Mouse (Mus musculus): ENCODE results near the gene Adamts17. TPM values are rescaled to one million over a fixed set of nuclear protein-coding genes. Genes with fewer than 3 reads are reported as not detected.

The Adamts17 gene
- total and polyA plus RNA-seq, 3 experiments = not detected

DNA sequence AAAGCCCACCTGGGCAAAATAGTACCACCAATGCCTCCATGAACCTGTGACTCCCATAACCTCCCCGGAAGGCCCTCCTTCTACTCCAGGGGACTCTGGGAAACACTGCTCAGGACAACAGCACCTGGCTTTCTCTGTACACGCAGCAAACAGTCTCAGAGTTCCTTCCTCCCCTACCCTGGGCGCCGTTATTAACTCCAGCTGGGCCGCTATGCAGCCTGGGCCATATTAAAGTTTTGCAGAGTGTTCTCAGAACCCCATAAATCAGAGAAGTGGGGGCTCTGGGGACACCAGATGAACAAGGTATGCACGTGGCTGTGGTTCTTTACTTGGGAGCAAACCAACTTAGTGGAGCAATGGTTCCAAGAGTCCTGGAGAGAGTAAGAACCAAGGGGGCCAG lies 306.6 kb downstream of the Adamts17 start:
- in situ Hi-C loops (cut with MboI; ENCODE audit: low pct_ligation_motif_present, low pct_unique_long_range_greater_than_20kb, low sequenced_read_pairs) = no loop called here

DNA sequence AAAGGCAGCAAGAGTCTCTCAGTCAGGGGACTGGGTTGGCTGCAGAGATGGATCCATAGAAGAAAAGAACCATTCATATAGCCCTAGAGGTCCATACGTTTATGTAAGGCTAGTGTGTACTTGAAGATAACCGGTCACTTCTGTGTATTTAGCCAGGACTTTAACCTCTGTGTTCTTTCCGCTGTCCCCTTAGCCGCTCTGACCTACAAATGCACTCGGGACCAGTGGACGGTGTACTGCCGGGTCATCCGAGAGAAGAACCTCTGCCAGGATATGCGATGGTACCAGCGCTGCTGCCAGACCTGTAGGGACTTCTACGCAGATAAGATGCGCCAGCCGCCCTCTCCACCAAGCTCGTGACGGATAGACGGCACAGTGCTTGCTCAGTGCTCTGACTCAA lies 310.2 kb downstream of the Adamts17 start:
- Histone ChIP-seq H3K9me3 (replicated peaks; ENCODE audit: low read length) (no peaks in the 10 kb centered on the region), H3K9ac (ENCODE audit: insufficient read depth, low read depth) (no peak overlapping the region), H3K27me3 (replicated peaks) (peaks cover 80% of the 10 kb centered on the region), H3K79me2 (replicated peaks; ENCODE audit: control insufficient read depth, extremely low read depth, insufficient read depth, poor library complexity, severe bottlenecking) (no peaks in the 10 kb centered on the region), H3K27ac (ENCODE audit: insufficient read depth, low read depth) (no peak overlapping the region), H3K4me2 (ENCODE audit: insufficient read depth, low read depth, poor library complexity, severe bottlenecking) (no peak overlapping the region), H3K4me1 (ENCODE audit: control insufficient read depth in 1 of 2, insufficient read depth in 2 of 2) (no peaks in the 10 kb centered on the region), H3K36me3 (replicated peaks in 1 of 2; ENCODE audit: control insufficient read depth in 1 of 2, insufficient read depth in 1 of 2, low read length in 1 of 2) (no peaks in the 10 kb centered on the region), H3K4me3 (replicated peaks in 1 of 3; ENCODE audit: low read depth in 2 of 3, low read length in 2 of 3, poor library complexity in 1 of 3) (no peak overlapping the region)
- dilution Hi-C loops (cut with MboI; ENCODE audit: extremely low pct_ligation_motif_present, extremely low pct_unique_long_range_greater_than_20kb, low sequenced_read_pairs) (no loop called here), in situ Hi-C loops (cut with MboI; ENCODE audit: low pct_ligation_motif_present, low pct_unique_long_range_greater_than_20kb, low sequenced_read_pairs) (no loop called here)
- DNase-seq (ENCODE audit: extremely low read depth) = no peak
- no peak for TF ChIP-seq ZKSCAN1 (IDR thresholded peaks at IDR 0.05; ENCODE audit: borderline replicate concordance, low read depth, low read length)
- TF ChIP-seq ZMIZ1 (IDR thresholded peaks at IDR 0.05; ENCODE audit: low read depth, low read length) = no peak
- no peak for TF ChIP-seq JUN (IDR thresholded peaks at IDR 0.05; ENCODE audit: insufficient read depth, low read depth, low read length)
- no peak for TF ChIP-seq SMC3 (IDR thresholded peaks at IDR 0.05; ENCODE audit: low read depth, low read length)
- TF ChIP-seq ELF1 (IDR thresholded peaks at IDR 0.05; ENCODE audit: low read depth, low read length) = no peak
- TF ChIP-seq SIN3A (IDR thresholded peaks at IDR 0.05; ENCODE audit: low read length) = no peak
- TF ChIP-seq KAT2A (IDR thresholded peaks at IDR 0.05; ENCODE audit: insufficient replicate concordance, low read length) = no peak
- TF ChIP-seq ETS1 (conservative IDR thresholded peaks at IDR 0.05; ENCODE audit: low read depth, low read length) = no peak
- no peak for TF ChIP-seq MEF2A (IDR thresholded peaks at IDR 0.05; ENCODE audit: borderline replicate concordance, low read depth, low read length)
- TF ChIP-seq POLR2AphosphoS2 (IDR thresholded peaks at IDR 0.05; ENCODE audit: low read depth, low read length) = no peak

More for the DNA sequence above, 306.6 kb downstream of the Adamts17 start:
- Histone ChIP-seq H3K9ac (ENCODE audit: insufficient read depth, low read depth) (no peak overlapping the region), H3K4me1 (ENCODE audit: control insufficient read depth in 1 of 2, insufficient read depth in 2 of 2) (no peaks in the 10 kb centered on the region), H3K36me3 (replicated peaks in 1 of 2; ENCODE audit: control insufficient read depth in 1 of 2, insufficient read depth in 1 of 2, low read length in 1 of 2) (no peaks in the 10 kb centered on the region), H3K9me3 (replicated peaks; ENCODE audit: low read length) (no peaks in the 10 kb centered on the region), H3K4me3 (replicated peaks in 1 of 3; ENCODE audit: low read depth in 2 of 3, low read length in 2 of 3, poor library complexity in 1 of 3) (no peak overlapping the region), H3K27me3 (replicated peaks) (peaks cover 81% of the 10 kb centered on the region), H3K27ac (ENCODE audit: insufficient read depth, low read depth) (no peak overlapping the region), H3K79me2 (replicated peaks; ENCODE audit: control insufficient read depth, extremely low read depth, insufficient read depth, poor library complexity, severe bottlenecking) (no peaks in the 10 kb centered on the region), H3K4me2 (ENCODE audit: insufficient read depth, low read depth, poor library complexity, severe bottlenecking) (no peak overlapping the region)
- dilution Hi-C loops (cut with MboI; ENCODE audit: extremely low pct_ligation_motif_present, extremely low pct_unique_long_range_greater_than_20kb, low sequenced_read_pairs) = no loop called here
- DNase-seq (ENCODE audit: extremely low read depth) = no peak
- TF ChIP-seq RCOR1 (conservative IDR thresholded peaks at IDR 0.05; ENCODE audit: low read depth, low read length) (no peak), PAX5 (IDR thresholded peaks at IDR 0.05; ENCODE audit: low read length) (no peak), ZC3H11A (IDR thresholded peaks at IDR 0.05; ENCODE audit: low read depth, low read length) (no peak), MAX (IDR thresholded peaks at IDR 0.05; ENCODE audit: low read length) (no peak), ELF1 (IDR thresholded peaks at IDR 0.05; ENCODE audit: low read depth, low read length) (no peak), NRF1 (IDR thresholded peaks at IDR 0.05; ENCODE audit: low read depth, low read length) (no peak), SIN3A (IDR thresholded peaks at IDR 0.05; ENCODE audit: low read length) (no peak), JUND (conservative IDR thresholded peaks at IDR 0.05; ENCODE audit: low read depth, low read length) (no peak), UBTF (IDR thresholded peaks at IDR 0.05; ENCODE audit: low read depth, low read length) (no peak), CHD2 (IDR thresholded peaks at IDR 0.05; ENCODE audit: low read length) (no peak), HCFC1 (IDR thresholded peaks at IDR 0.05; ENCODE audit: low read depth, low read length) (no peak), SMC3 (IDR thresholded peaks at IDR 0.05; ENCODE audit: low read depth, low read length) (no peak), USF2 (conservative IDR thresholded peaks at IDR 0.05; ENCODE audit: low read depth, low read length) (no peak), ZMIZ1 (IDR thresholded peaks at IDR 0.05; ENCODE audit: low read depth, low read length) (no peak)
